Mouse (Mus musculus): ENCODE data around the gene Gm49387. TPM values are rescaled to one million over a fixed set of nuclear protein-coding genes. Genes with fewer than 3 reads are reported as not detected.
A peak's percentile ranks its signal among the peaks of the same experiment; 100 is the strongest.

Gene Gm49387
- total and polyA plus RNA-seq, 2 experiments from 2014 or later = 1.7 TPM; not detected in 1

DNA sequence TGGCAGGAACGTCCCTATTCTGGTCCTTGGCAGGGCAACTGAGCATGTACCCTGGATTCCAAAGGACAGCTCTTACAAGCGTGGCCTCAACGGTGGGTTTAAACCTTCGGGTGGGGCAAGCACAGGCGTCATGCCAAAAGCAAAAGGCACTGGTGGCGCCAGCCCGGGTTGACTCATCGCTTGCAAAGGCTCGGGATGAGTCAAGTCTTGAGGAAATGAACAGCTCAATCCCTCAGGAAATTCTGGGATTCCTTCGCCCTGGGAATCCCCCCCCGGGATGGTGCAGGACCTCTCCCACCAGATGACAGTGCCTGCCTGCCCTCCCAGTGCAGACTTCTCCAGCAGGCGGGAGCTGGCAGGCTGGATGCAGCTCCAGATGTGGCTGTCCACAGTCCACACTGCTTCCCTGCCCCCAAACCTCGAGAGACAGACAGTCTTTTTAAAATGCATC, 28.5 kb upstream of the Gm49387 start:
- H3K27ac ChIP-seq (ENCODE audit: low read depth) = peak overlapping the region; percentile 86
- ATAC-seq (ENCODE audit: insufficient read depth, low read depth) = peak; percentile 60
- TF ChIP-seq CTCF (IDR thresholded peaks at IDR 0.05; ENCODE audit: low read depth) (no peak), EP300 (IDR thresholded peaks at IDR 0.05; ENCODE audit: low read depth) (no peak)
- peaks cover 30% of the 10 kb centered on the region for H3K4me1 ChIP-seq (ENCODE audit: control insufficient read depth, insufficient read depth)
- no peak overlapping the region for H3K4me3 ChIP-seq (ENCODE audit: low read depth, low read length)
- no peaks in the 10 kb centered on the region for H3K27me3 ChIP-seq (ENCODE audit: control insufficient read depth, insufficient read depth, low read length)
- peak overlapping the region; percentile 8; the same call in 1 of the 2 replicates for H3K9ac ChIP-seq (replicated peaks; ENCODE audit: low read depth, low read length)
- peaks cover 9% of the 10 kb centered on the region for H3K36me3 ChIP-seq (replicated peaks; ENCODE audit: control insufficient read depth, insufficient read depth, low read length)
- DNase-seq (ENCODE audit: low spot score) = peak; percentile 80
- 25% methylated on average over 13 of the region's 13 CpGs for WGBS
- H3K9me3 ChIP-seq (replicated peaks; ENCODE audit: control insufficient read depth, low read length) = no peaks in the 10 kb centered on the region
- peak overlapping the region; percentile 42 for H3K4me2 ChIP-seq (ENCODE audit: low read depth, low read length)

DNA sequence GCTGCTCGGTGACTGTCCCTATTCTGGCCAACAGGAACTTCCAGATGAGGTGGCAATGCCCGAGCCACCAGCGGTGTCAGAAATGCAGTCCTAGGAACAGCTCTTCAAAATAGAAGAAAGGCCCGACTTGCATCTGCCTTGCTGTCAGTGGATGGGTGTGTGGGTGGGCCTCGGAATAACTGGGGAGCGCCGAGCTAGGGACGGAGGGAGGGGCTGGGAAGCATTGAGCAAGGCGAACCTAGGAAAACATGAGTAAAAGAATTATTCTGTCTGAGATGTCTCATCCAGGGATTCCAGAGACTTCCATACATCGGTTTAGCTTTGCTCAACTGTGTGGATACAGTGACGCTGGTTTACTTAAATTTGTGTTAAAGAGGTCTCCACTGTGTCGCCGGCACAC, 27.6 kb upstream of the Gm49387 start:
- Histone ChIP-seq H3K27ac (ENCODE audit: low read depth) (peak overlapping the region; percentile 86), H3K9ac (replicated peaks; ENCODE audit: low read depth, low read length) (no peak overlapping the region), H3K4me2 (ENCODE audit: low read depth, low read length) (no peak overlapping the region), H3K36me3 (replicated peaks; ENCODE audit: control insufficient read depth, insufficient read depth, low read length) (peaks cover 9% of the 10 kb centered on the region), H3K4me3 (ENCODE audit: low read depth, low read length) (no peak overlapping the region), H3K4me1 (ENCODE audit: control insufficient read depth, insufficient read depth) (peaks cover 38% of the 10 kb centered on the region), H3K9me3 (replicated peaks; ENCODE audit: control insufficient read depth, low read length) (no peaks in the 10 kb centered on the region), H3K27me3 (ENCODE audit: control insufficient read depth, insufficient read depth, low read length) (no peaks in the 10 kb centered on the region)
- 79% methylated on average over 13 of the region's 13 CpGs for WGBS
- ATAC-seq (ENCODE audit: insufficient read depth, low read depth) = no peak
- TF ChIP-seq EP300 (IDR thresholded peaks at IDR 0.05; ENCODE audit: low read depth) (no peak), CTCF (IDR thresholded peaks at IDR 0.05; ENCODE audit: low read depth) (no peak)
- DNase-seq (ENCODE audit: low spot score) = no peak

- peak overlapping the region; percentile 86 for H3K27ac ChIP-seq (ENCODE audit: low read depth)
- TF ChIP-seq CTCF (IDR thresholded peaks at IDR 0.05; ENCODE audit: low read depth) (no peak), EP300 (IDR thresholded peaks at IDR 0.05; ENCODE audit: low read depth) (no peak)
- H3K4me2 ChIP-seq (ENCODE audit: low read depth, low read length) = no peak overlapping the region
- 75% methylated on average over 6 of the region's 6 CpGs for WGBS
- H3K36me3 ChIP-seq (replicated peaks; ENCODE audit: control insufficient read depth, insufficient read depth, low read length) = peaks cover 9% of the 10 kb centered on the region
- H3K4me1 ChIP-seq (ENCODE audit: control insufficient read depth, insufficient read depth) = peaks cover 43% of the 10 kb centered on the region
- DNase-seq (ENCODE audit: low spot score) = no peak
- ATAC-seq (ENCODE audit: insufficient read depth, low read depth) = no peak
- no peak overlapping the region for H3K4me3 ChIP-seq (ENCODE audit: low read depth, low read length)
- no peaks in the 10 kb centered on the region for H3K9me3 ChIP-seq (replicated peaks; ENCODE audit: control insufficient read depth, low read length)
- no peaks in the 10 kb centered on the region for H3K27me3 ChIP-seq (ENCODE audit: control insufficient read depth, insufficient read depth, low read length)
- no peak overlapping the region for H3K9ac ChIP-seq (replicated peaks; ENCODE audit: low read depth, low read length)
Measured at GRCm38 (mm10) chr14:31667741-31668140, 27.1 kb upstream of the Gm49387 start.

GRCm38 (mm10) chr14:31666931-31667705, 26.4 kb upstream of the Gm49387 start:
- Histone ChIP-seq H3K4me3 (ENCODE audit: low read depth, low read length) (no peak overlapping the region), H3K9me3 (replicated peaks; ENCODE audit: control insufficient read depth, low read length) (no peaks in the 10 kb centered on the region), H3K9ac (replicated peaks; ENCODE audit: low read depth, low read length) (no peak overlapping the region), H3K27me3 (ENCODE audit: control insufficient read depth, insufficient read depth, low read length) (no peaks in the 10 kb centered on the region), H3K27ac (ENCODE audit: low read depth) (peak overlapping the region; percentile 86; the same call in 1 of the 2 replicates), H3K36me3 (replicated peaks; ENCODE audit: control insufficient read depth, insufficient read depth, low read length) (peaks cover 9% of the 10 kb centered on the region), H3K4me2 (ENCODE audit: low read depth, low read length) (no peak overlapping the region), H3K4me1 (ENCODE audit: control insufficient read depth, insufficient read depth) (peaks cover 50% of the 10 kb centered on the region)
- no peak for TF ChIP-seq CTCF (IDR thresholded peaks at IDR 0.05; ENCODE audit: low read depth)
- no peak for TF ChIP-seq EP300 (IDR thresholded peaks at IDR 0.05; ENCODE audit: low read depth)
- ATAC-seq (ENCODE audit: insufficient read depth, low read depth) = no peak
- no peak for DNase-seq (ENCODE audit: low spot score)
- 94% methylated on average over 28 of the region's 28 CpGs for WGBS

DNA sequence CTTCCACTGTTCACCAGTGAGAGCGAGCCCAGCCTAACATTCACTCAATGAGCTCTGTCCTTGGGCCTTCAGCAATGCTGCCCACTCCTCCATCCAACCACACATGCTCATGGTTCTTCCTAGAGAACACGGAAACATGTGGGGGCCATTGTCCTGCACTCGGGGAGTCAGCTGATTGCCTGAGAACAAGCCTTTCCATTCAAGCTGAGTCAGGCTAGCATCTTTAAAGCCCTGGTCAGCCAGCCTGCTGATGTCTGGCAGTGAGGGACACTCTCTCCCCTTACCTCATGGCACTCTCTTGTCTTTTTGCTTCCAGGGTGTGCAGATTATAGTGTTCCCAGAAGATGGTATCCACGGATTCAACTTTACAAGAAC, 24.9 kb upstream of the Gm49387 start:
- Histone ChIP-seq H3K4me2 (ENCODE audit: low read depth, low read length) (no peak overlapping the region), H3K27ac (ENCODE audit: low read depth) (no peak overlapping the region), H3K9me3 (replicated peaks; ENCODE audit: control insufficient read depth, low read length) (no peaks in the 10 kb centered on the region), H3K9ac (replicated peaks; ENCODE audit: low read depth, low read length) (no peak overlapping the region), H3K36me3 (replicated peaks; ENCODE audit: control insufficient read depth, insufficient read depth, low read length) (peaks cover 9% of the 10 kb centered on the region), H3K27me3 (ENCODE audit: control insufficient read depth, insufficient read depth, low read length) (no peaks in the 10 kb centered on the region), H3K4me1 (ENCODE audit: control insufficient read depth, insufficient read depth) (peaks cover 57% of the 10 kb centered on the region), H3K4me3 (ENCODE audit: low read depth, low read length) (no peak overlapping the region)
- WGBS = 79% methylated on average over 4 of the region's 4 CpGs
- DNase-seq (ENCODE audit: low spot score) (no peak), ATAC-seq (ENCODE audit: insufficient read depth, low read depth) (no peak)
- TF ChIP-seq CTCF (IDR thresholded peaks at IDR 0.05; ENCODE audit: low read depth) = no peak
- TF ChIP-seq EP300 (IDR thresholded peaks at IDR 0.05; ENCODE audit: low read depth) = no peak

Measured in heart, postnatal 0 days (tissue).